Mouse (Mus musculus) lung, postnatal 25 days (tissue): ENCODE results near the gene Mgat4a.
"Not testable (repeated sequence)": the region's sequence is repeated elsewhere in the genome, so short reads cannot be mapped to it uniquely, and the experiment has no call there.

Experiments used
- DNase-seq: peaks from one replicate; pipeline ENCODE4 v3.0.0; 2022; ENCODE audit warnings: low spot score

Gene Mgat4a

GRCm38 (mm10) chr1:37531654-37532532, 8.9 kb downstream of the Mgat4a start:
- no peak for DNase-seq

DNA sequence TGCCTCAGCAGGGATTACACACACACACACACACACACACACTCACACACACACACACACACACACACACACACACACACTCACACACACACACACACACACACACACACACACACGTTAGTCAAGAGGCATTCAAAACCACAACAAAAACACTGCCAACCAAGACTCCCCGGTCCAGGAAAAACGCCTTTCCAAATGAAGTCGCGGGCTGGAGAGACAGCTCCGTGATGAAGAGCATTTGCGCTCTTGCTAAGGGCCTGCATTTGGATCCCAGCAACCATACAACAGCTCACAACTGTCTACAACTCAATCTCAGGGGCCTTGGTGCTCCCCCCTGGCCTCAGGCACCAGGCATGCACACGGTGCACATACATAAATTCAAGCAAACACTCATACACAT, 10.8 kb downstream of the Mgat4a start:
- no peak for DNase-seq

- DNase-seq, result no peak
These were observed 14.6 kb downstream of the Mgat4a start for GRCm38 (mm10) chr1:37526257-37526656.

GRCm38 (mm10) chr1:37524669-37525068, 16.1 kb downstream of the Mgat4a start:
- no peak for DNase-seq

- not testable (repeated sequence) for DNase-seq
These were observed 16.7 kb downstream of the Mgat4a start for GRCm38 (mm10) chr1:37524122-37524521.

GRCm38 (mm10) chr1:37523548-37523947, 17.3 kb downstream of the Mgat4a start:
- DNase-seq, result not testable (repeated sequence)

- no peak for DNase-seq
These were observed 18.7 kb downstream of the Mgat4a start for GRCm38 (mm10) chr1:37522101-37522500.

DNA sequence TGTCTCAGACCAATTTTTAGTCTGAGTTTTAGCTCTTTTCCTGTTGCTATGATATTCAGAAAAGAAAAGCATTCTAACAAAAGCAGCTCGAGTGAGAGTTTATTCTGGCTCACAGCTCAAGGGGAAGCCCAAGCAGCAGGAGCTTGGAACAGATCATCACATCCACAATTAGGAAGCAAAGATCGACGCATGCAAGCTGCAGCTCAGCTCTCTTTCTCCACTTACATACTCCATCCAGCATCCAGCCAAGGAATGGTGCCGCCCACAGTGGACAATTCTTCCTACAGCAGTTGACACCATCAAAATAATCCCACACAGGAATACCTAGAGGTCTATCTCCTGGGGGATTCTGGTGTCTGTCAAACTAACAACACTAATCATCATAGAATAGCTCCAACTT, 22.0 kb downstream of the Mgat4a start:
- DNase-seq, result no peak

DNA sequence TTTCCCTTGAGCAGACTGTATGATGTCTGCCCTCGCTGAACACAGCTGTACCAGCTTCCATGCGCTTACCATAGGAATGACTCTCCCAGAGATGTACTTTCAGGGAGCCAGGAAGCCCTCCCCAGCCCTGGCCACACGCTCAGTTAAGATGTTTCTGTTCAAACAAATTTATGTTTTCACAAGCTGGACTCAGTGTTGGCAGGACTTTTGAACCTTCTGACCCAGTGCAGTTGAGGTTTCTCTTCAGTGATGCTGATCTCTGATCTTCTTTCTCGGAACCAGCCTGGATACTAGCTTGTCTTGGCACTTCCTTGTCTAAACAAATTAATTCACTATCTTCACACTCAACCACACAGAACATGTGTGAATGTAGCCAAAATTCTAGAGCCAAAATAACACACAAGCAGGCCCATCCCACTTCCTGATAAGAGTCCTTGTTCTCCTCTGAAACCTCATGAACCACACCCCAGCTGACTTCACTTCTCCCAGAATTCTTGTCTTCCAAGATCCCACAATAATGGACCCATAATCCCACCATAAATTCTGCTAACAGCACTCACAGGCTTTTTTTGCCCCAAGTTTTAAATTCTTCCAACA, 22.6 kb downstream of the Mgat4a start:
- peak; percentile 40 for DNase-seq

GRCm38 (mm10) chr1:37512961-37513431, 27.8 kb downstream of the Mgat4a start:
- no peak for DNase-seq

GRCm38 (mm10) chr1:37512109-37512640, 28.6 kb downstream of the Mgat4a start:
- peak; percentile 31 for DNase-seq

GRCm38 (mm10) chr1:37510193-37510592, 30.6 kb downstream of the Mgat4a start:
- DNase-seq, result no peak

DNA sequence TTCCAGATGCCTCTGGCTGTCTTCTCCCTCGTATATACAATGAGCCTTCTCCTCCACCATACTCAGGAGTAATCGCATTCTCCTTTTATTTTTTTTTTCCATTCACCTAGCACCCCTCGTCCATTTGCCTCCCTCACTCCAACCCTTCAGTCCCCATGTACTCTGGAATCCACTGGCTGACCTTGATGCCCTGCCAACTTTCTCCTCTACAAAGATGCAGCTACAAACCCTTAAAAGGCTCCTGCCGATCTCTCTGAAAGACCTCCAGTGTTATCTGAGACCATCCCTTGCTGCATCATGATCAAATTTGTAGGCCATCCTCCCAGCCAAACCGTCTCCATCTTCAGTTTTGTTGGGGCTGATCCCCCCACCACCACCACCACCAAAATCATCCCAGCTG, 31.4 kb downstream of the Mgat4a start:
- DNase-seq, result no peak

GRCm38 (mm10) chr1:37505348-37505730, 35.5 kb downstream of the Mgat4a start:
- DNase-seq, result no peak

- DNase-seq, result no peak
These were observed 36.0 kb downstream of the Mgat4a start for GRCm38 (mm10) chr1:37504716-37505347.

- DNase-seq, result no peak
These were observed 37.2 kb downstream of the Mgat4a start for GRCm38 (mm10) chr1:37503656-37504055.

DNA sequence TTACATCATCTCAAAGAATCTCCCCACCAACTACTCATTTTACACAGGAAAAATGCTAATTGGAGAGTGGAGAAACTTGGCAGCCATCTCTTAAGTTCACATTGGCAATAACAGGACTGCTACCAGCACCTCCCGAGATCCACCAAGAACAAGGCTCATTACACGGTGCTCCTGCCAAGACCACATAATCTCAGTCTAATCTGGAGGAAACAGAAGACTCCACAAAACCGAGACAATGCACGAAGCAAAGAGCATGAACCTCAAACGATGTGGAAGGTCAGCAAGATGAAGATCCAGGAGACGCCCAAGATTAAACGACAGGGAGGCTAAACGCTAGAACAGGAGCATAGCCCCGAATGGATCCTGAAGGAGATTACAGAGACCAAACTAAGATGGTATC, 38.5 kb downstream of the Mgat4a start:
- DNase-seq, result no peak

GRCm38 (mm10) chr1:37500723-37501122, 40.1 kb downstream of the Mgat4a start:
- no peak for DNase-seq

DNA sequence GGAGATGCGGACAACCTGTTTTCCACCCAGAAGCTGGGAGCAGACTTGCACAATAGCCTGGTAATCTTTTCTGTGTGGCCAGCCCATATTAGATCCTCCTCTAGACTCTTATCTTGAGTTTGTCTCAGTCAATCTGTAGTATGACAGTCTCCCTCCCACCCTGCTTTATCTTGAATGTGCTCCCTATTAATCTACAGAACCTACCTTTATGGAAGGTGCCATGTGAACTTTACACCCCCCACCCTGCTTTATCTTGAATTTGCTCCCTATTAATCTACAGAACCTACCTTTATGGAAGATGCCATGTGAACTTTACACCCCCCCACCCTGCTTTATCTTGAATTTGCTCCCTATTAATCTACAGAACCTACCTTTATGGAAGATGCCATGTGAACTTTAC, 41.4 kb downstream of the Mgat4a start:
- not testable (repeated sequence) for DNase-seq

GRCm38 (mm10) chr1:37498911-37499310, 41.9 kb downstream of the Mgat4a start:
- DNase-seq, result no peak

GRCm38 (mm10) chr1:37496591-37497280, 44.1 kb downstream of the Mgat4a start:
- DNase-seq, result no peak

DNA sequence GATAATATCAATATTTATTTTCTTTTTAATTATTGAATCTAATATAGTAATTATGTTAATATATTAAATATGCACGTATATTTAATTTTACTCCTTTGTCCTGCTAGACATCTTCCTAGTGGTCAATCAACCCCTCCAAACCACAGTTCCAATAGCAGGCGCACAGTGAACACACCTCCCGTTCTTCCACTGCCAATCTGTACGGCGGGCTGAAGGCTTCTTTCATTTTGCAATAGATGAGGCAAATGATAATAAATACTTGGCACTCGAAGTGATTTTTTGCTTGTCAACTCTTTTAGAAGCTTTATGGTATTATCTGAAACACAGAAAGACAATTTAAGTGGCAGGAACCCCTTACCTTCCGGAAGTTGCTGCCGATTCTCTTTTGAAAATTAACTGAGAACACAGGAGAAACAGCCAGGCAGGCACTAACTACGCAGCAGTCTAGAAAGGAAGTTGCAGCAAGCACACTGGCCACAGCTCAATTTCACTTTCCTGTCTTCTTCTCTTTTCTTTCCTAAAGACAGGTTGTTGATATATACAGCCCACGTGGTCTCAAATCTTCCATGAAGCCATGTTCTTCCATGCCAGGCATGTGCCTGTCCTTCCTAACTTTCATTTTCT, 45.0 kb downstream of the Mgat4a start:
- peak; percentile 35 for DNase-seq
